Mouse (Mus musculus) heart, embryonic 10.5 days (tissue): ENCODE data around the gene Arid4b. TPM values are rescaled to one million over a fixed set of nuclear protein-coding genes. Genes with fewer than 3 reads are reported as not detected.

Source experiments
- DNase-seq: peaks from one replicate; pipeline ENCODE4 v3.0.0-alpha.2; 2017; ENCODE audit warnings: low spot score
- H3K27ac ChIP-seq: fragments of 300-500 bp; sonication (generic); 2 replicates; pipeline ENCODE4 v1.5.1; 2016; ENCODE audit warnings: mild to moderate bottlenecking
- H3K27me3 ChIP-seq: fragments of 300-500 bp; sonication (generic); 2 replicates; pipeline ENCODE4 v1.6.1; 2016; ENCODE audit warnings: mild to moderate bottlenecking; ENCODE audit not compliant: poor library complexity, insufficient read depth, severe bottlenecking
- H3K36me3 ChIP-seq: fragments of 300-500 bp; sonication (generic); 2 replicates; pipeline ENCODE4 v1.6.1; 2016; ENCODE audit warnings: mild to moderate bottlenecking, moderate library complexity
- H3K4me1 ChIP-seq: fragments of 300-500 bp; sonication (generic); 2 replicates; pipeline ENCODE4 v1.6.1; 2016; ENCODE audit warnings: mild to moderate bottlenecking
- H3K4me3 ChIP-seq: fragments of 300-500 bp; sonication (generic); 2 replicates; pipeline ENCODE4 v1.5.1; 2016; ENCODE audit warnings: mild to moderate bottlenecking, moderate library complexity
- H3K9me3 ChIP-seq: fragments of 300-500 bp; sonication (generic); 2 replicates; pipeline ENCODE4 v1.6.1; 2016; ENCODE audit warnings: mild to moderate bottlenecking, moderate library complexity
- WGBS: fragments of 180-500 bp; shearing (Covaris S2); methylation state at CpG from one replicate; pipeline ENCODE4 v1.1.7; 2016; 5-methylcytosine and 5-hydroxymethylcytosine counted together
- polyA plus RNA-seq: library from polyadenylated mRNA; unstranded; fragments of >200 nt; fragmentation: Nextera tagmentation; extraction: Ambion mirVana; gene quantifications from 2 replicates; pipeline ENCODE4 v1.2.1, GENCODE M21; 2016

Arid4b gene
- polyA plus RNA-seq, 1 experiment from 2014 or later = 61.7 TPM

DNA sequence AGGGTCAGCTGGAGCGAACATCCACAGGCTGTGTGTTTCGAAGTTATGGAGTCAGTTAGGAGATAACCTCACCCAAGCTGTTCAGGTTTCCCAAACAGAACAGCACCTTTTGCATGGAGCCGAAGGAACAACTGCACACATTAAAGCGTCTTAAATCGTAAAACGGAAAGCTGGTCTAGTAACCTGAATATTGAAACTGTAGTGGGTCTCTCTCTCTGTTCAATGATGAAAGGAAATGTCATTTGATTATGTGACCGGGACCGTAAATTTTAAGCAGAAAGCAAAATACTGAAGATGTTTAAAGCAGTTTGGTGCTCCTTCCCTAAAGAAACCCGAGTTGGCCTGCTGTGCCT is 2.0 kb downstream of the Arid4b start:
- peak overlapping the region; percentile 99 for H3K4me3 ChIP-seq
- H3K36me3 ChIP-seq = no peaks in the 10 kb centered on the region
- H3K4me1 ChIP-seq = peaks cover 9% of the 10 kb centered on the region; the same call in 1 of the 2 replicates
- no peaks in the 10 kb centered on the region for H3K27me3 ChIP-seq
- 28% methylated on average over 9 of the region's 9 CpGs for WGBS
- DNase-seq = no peak
- H3K9me3 ChIP-seq = no peaks in the 10 kb centered on the region
- H3K27ac ChIP-seq = peak overlapping the region; percentile 97

DNA sequence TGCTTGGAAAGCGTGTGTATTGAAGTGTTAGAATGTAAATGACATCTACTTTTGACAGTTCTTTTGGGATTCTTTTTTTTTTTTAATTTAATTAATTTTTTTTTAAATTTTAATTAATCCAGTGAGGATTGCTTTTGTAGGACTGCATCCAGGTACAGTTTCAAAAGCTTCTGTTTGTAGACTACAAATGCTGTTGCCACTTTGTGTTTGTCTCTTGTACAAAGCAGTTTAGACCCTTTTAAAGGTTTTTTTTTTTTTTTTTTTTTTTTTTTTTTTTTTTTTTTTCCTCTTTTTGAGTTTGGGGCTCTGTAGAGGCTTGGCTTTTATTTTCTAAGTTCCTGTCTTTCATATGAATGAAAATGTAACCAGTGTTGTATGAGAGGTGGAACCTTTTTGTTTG is 2.7 kb downstream of the Arid4b start:
- Histone ChIP-seq H3K4me3 (peak overlapping the region; percentile 99; the same call in 1 of the 2 replicates), H3K36me3 (no peaks in the 10 kb centered on the region), H3K4me1 (peaks cover 8% of the 10 kb centered on the region; the same call in 1 of the 2 replicates), H3K27ac (no peak overlapping the region), H3K9me3 (no peaks in the 10 kb centered on the region), H3K27me3 (no peaks in the 10 kb centered on the region)
- no peak for DNase-seq
- WGBS = 83% methylated on average over 1 of the region's 1 CpGs

DNA sequence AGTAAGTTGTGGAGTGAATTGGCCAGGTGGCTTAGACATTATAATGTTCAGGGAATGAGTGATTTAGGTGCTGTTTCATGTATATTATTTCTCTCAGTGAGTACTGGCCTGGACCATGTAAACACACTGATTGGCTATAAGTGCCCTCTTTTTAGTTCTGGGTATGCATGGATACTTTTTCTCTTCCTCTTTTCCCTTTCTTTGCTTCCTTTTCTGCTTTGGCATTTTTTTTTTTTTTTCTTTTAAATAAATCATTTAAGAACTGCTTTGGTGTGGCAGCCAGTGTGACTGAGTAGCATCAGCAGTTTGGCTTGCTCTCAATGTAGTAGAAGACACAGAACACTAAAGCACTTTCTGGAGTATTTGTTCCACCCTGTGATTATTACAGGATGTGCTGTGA is 5.0 kb downstream of the Arid4b start:
- H3K27ac ChIP-seq = no peak overlapping the region
- no peak overlapping the region for H3K4me3 ChIP-seq
- no peaks in the 10 kb centered on the region for H3K9me3 ChIP-seq
- H3K27me3 ChIP-seq = no peaks in the 10 kb centered on the region
- 0 out of 2 replicates have a peak, but pooled peaks cover 2% of the 10 kb centered on the region for H3K36me3 ChIP-seq
- H3K4me1 ChIP-seq = no peaks in the 10 kb centered on the region
- DNase-seq = no peak

DNA sequence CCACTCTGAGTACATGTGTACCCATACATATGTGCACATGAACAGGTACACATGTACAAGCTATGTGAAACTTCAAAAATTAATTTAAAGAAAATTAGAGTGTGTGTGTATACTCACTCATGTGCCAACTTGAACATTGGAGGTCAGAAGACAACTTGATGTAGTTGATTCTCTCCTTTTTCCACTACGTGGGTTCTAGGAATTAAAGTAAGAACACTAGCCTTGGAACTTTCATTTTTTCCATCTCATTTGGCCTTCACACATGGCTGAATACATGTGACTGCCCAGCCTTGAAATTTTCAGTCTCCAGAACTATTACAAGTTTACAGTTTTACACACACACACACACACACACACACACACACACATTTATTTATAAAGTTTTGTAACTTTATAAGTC is 6.3 kb downstream of the Arid4b start:
- H3K36me3 ChIP-seq = 0 out of 2 replicates have a peak, but pooled peaks cover 2% of the 10 kb centered on the region
- DNase-seq = no peak
- H3K27me3 ChIP-seq = no peaks in the 10 kb centered on the region
- H3K4me3 ChIP-seq = no peak overlapping the region
- no peak overlapping the region for H3K27ac ChIP-seq
- H3K4me1 ChIP-seq = no peaks in the 10 kb centered on the region
- WGBS = 94% methylated on average over 1 of the region's 1 CpGs
- H3K9me3 ChIP-seq = no peaks in the 10 kb centered on the region

DNA sequence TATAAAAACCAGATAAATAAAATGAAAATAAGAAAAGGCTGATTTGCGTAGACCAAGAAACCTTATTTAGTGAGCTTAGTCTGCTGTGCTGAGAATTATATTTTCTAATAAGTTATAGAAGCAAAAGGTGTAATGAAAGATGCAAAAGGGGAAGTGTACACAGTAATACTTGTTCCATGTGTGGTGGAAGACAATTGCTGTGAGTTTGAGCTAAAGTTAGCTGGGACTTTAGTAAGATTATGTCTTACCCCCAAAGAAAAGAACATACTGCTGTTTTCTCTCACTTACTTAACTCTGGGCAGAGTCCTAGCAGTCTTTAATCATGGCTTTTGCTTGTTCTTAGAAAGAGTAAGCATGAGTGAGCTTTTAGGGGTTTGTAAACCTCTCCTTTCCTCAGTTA is 11.3 kb downstream of the Arid4b start:
- H3K4me1 ChIP-seq = no peaks in the 10 kb centered on the region
- 98% methylated on average over 1 of the region's 1 CpGs for WGBS
- no peak overlapping the region for H3K4me3 ChIP-seq
- H3K27me3 ChIP-seq = no peaks in the 10 kb centered on the region
- DNase-seq = no peak
- H3K27ac ChIP-seq = no peak overlapping the region
- H3K9me3 ChIP-seq = no peaks in the 10 kb centered on the region
- H3K36me3 ChIP-seq = 0 out of 2 replicates have a peak, but pooled peaks cover 2% of the 10 kb centered on the region

DNA sequence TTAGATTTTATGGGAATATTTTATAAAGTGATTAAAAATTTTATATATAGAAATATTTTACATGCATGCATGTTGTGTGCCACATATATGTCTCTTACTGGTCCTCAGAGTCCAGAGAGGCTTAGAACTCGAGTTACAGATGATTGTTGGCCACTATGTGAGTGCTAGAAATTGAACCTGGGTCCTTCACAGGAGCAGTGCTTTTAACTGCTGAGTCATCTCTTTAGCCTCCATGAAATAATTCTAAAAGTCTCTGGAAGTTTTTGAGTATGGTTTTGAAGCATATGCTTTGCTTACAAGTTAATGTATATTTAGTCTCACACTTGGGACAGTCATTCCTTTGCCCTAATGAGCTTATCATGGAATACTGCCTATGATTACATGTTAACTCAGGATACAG is 12.3 kb downstream of the Arid4b start:
- 0 out of 2 replicates have a peak, but pooled peaks cover 5% of the 10 kb centered on the region for H3K36me3 ChIP-seq
- no peaks in the 10 kb centered on the region for H3K27me3 ChIP-seq
- no peak overlapping the region for H3K4me3 ChIP-seq
- H3K4me1 ChIP-seq = peaks cover 3% of the 10 kb centered on the region; the same call in 1 of the 2 replicates
- no peaks in the 10 kb centered on the region for H3K9me3 ChIP-seq
- H3K27ac ChIP-seq = no peak overlapping the region
- WGBS = 88% methylated on average over 1 of the region's 1 CpGs
- DNase-seq = no peak

DNA sequence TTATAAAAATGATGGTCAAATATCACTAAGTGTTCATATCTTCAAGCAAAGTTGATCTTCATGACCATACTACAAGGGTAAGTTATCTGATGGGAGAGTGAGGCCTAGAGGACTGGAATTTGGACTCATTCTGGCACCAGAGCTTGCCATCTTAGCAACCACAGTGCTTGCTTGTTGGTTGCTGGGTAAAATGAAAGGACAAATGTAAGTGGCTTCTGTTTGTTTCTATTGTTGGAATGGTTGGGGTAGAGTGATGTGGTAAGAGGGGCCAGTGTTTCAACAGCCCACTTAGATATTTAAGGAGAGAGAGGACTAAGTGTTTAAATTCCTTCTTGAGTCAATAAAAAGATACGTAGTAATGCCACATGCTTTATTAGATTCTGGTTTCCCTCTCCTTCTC is 25.6 kb downstream of the Arid4b start:
- Histone ChIP-seq H3K4me1 (no peaks in the 10 kb centered on the region), H3K9me3 (no peaks in the 10 kb centered on the region), H3K27me3 (no peaks in the 10 kb centered on the region), H3K27ac (no peak overlapping the region), H3K36me3 (no peaks in the 10 kb centered on the region), H3K4me3 (no peak overlapping the region)
- 58% methylated on average over 1 of the region's 1 CpGs for WGBS
- DNase-seq = no peak

DNA sequence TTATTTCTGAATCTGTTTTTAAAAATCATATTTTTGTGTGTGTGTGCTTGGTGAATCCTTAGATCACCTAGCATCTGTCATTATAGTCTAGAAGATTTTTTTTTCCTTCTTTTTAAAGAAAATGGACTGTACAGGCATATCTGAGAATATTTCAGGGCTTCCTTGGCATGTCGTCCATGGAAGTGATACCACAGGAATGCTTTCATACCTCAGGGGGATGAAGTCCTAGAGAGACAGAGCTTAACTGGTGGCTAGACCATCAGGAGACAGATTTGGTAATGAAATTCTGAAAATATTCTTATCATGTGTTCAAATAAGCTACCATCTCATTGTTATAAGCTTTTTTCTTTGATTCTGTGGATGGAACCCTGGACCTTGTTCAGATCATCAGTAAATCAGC is 40.0 kb downstream of the Arid4b start:
- H3K36me3 ChIP-seq = no peaks in the 10 kb centered on the region
- H3K4me1 ChIP-seq = peaks cover 6% of the 10 kb centered on the region; the same call in 1 of the 2 replicates
- 31% methylated on average over 1 of the region's 1 CpGs for WGBS
- H3K27me3 ChIP-seq = no peaks in the 10 kb centered on the region
- no peak for DNase-seq
- H3K9me3 ChIP-seq = no peaks in the 10 kb centered on the region
- H3K4me3 ChIP-seq = no peak overlapping the region
- no peak overlapping the region for H3K27ac ChIP-seq

DNA sequence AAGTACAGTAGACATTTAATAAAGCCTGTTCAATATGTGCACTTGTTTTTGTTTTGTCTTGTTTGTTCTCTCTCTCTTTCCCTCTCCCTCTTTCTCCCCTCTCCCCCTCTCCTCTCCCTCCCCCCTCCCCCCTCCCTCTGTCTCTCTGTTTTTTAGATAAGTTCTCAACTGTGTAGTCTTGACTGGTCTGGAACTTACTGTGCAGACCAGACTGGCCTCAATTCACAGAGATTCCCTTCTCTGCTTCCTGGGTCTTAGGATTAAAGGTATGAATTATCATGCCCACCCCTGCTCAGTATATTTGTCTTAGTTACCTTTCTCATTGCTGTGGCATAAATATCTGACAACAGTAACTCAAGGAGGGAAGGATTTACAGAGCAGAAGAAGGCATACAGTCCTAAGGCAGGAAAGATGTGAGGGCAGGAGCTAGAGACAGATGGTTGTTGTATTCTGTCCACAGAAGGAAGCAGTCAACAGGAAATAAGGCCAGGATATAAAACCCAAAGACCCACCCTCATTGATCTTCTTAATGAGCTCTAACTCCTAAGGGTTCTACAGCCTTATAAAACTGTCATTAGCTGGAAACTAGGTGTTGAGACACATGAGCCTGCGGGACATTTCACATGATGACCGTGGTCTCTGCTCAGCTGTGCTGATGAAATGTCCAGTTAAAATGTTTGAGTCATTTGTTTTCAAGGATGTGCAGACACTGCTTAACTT is 47.3 kb downstream of the Arid4b start:
- H3K27me3 ChIP-seq = no peaks in the 10 kb centered on the region
- 88% methylated on average over 2 of the region's 2 CpGs for WGBS
- H3K9me3 ChIP-seq = no peaks in the 10 kb centered on the region
- no peak overlapping the region for H3K4me3 ChIP-seq
- H3K27ac ChIP-seq = no peak overlapping the region
- no peak for DNase-seq
- H3K36me3 ChIP-seq = no peaks in the 10 kb centered on the region
- peaks cover 10% of the 10 kb centered on the region; the same call in 1 of the 2 replicates for H3K4me1 ChIP-seq

DNA sequence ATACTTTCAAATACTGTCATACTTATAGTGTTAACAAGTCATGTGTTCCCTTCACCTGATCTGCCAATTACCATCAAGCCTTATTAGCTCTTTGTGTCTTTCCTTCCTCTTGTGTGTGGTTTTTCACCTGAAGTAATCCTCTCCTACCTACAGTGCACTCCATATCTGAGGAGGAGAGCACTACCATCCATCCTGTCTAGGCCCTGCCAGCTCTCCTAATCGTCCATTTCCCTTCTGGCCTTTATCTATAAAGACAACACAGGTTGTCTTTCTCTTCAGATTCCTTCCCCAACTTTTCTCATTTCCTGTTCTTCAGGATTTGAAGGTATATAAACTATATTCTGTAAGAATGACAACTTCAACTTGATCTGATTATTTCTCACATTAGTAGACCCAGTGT is 48.1 kb downstream of the Arid4b start:
- no peak for DNase-seq
- peaks cover 10% of the 10 kb centered on the region; the same call in 1 of the 2 replicates for H3K4me1 ChIP-seq
- H3K27me3 ChIP-seq = no peaks in the 10 kb centered on the region
- 50% methylated on average over 1 of the region's 1 CpGs for WGBS
- H3K4me3 ChIP-seq = no peak overlapping the region
- H3K27ac ChIP-seq = no peak overlapping the region
- H3K36me3 ChIP-seq = no peaks in the 10 kb centered on the region
- H3K9me3 ChIP-seq = no peaks in the 10 kb centered on the region

DNA sequence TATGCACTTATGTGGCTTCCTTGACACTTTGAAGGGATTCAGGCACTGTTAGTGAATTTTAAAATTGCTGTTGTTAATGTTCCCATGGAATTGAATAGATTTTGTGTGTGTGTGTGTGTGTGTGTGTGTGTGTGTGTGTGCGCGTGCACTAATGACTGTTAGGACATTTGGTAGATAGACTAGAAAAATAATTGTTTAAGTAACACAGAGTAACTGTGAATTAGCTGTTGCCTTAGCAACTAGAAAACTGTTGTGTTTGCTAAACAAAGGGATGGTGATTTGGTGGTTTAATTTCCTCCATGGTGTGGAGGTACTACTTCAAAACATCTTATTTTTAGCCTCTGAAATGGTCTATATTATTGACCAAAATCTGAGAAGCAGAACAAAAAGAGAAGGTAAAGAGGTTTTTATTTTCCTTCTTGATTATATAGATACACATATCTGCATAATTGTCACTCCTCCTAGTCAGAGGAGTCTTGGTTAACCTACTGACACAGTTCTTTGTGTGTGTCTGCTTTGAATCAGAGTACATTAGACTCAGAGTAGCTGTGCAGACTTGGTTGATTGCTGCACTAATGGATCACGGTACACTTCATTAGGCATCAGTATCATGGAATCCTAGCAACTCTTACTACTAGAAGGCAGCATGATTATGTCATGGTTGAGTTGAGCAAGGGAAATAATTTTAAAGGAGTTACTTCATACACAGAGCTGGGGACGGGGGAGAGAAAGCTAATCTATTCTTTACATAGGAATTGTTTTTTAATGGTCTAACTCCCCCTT is 50.9 kb downstream of the Arid4b start:
- Histone ChIP-seq H3K36me3 (no peaks in the 10 kb centered on the region), H3K4me3 (no peak overlapping the region), H3K27ac (no peak overlapping the region), H3K27me3 (no peaks in the 10 kb centered on the region), H3K9me3 (no peaks in the 10 kb centered on the region), H3K4me1 (peaks cover 10% of the 10 kb centered on the region; the same call in 1 of the 2 replicates)
- WGBS = 89% methylated on average over 4 of the region's 4 CpGs
- DNase-seq = no peak

DNA sequence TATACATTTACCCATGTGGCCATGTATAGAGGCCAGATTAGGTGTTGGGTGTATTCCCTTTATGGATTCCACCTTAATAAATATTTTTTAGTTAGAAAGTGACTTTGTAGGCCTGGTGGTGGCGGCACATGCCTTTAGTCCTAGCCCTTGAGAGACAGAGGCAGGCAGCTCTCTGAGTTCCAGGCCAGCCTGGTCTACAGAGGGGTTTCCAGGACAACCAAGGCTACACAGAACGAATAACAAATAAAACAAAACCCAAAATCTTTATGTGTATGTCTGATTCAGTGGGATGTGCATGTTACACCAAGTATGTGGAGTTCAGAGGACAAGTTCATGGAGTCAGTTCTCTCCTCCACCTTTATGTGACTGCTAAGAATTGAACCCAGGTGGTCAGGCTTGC is 52.8 kb downstream of the Arid4b start:
- H3K36me3 ChIP-seq = 0 out of 2 replicates have a peak, but pooled peaks cover 2% of the 10 kb centered on the region
- H3K9me3 ChIP-seq = no peaks in the 10 kb centered on the region
- H3K27ac ChIP-seq = no peak overlapping the region
- 97% methylated on average over 2 of the region's 2 CpGs for WGBS
- H3K4me1 ChIP-seq = peaks cover 4% of the 10 kb centered on the region; the same call in 1 of the 2 replicates
- DNase-seq = no peak
- no peak overlapping the region for H3K4me3 ChIP-seq
- no peaks in the 10 kb centered on the region for H3K27me3 ChIP-seq

DNA sequence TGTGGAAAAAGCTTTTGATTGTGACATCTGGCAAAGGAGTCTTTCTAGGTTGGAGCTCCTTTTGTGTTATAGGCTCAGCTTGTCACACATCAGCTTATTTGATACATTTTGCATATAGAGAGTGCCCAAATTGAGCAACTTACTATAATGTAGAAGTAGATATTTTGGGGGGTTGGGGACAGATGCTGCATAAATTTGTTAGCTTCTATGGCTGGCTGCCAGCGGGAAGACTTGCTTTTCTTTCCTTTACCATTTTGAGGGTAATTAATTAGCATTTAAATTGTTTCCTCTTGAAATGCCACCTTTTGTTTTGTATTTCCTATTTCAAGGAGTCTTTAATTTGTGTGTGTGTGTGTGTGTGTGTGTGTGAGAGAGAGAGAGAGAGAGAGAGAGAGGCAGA is 68.6 kb downstream of the Arid4b start:
- no peaks in the 10 kb centered on the region for H3K4me1 ChIP-seq
- H3K27ac ChIP-seq = no peak overlapping the region
- peaks cover 34% of the 10 kb centered on the region for H3K36me3 ChIP-seq
- H3K9me3 ChIP-seq = no peaks in the 10 kb centered on the region
- no peak for DNase-seq
- 85% methylated on average over 1 of the region's 1 CpGs for WGBS
- H3K4me3 ChIP-seq = no peak overlapping the region
- no peaks in the 10 kb centered on the region for H3K27me3 ChIP-seq
